Mouse (Mus musculus) midbrain, embryonic 11.5 days (tissue): Measurements from ENCODE around the gene Ltk. TPM values are rescaled to one million over a fixed set of nuclear protein-coding genes. Genes with fewer than 3 reads are reported as not detected.

Experiments
- ATAC-seq: fragments of 200-750 bp; cut with Nextera tagmentation; 2 replicates; pipeline ENCODE4 v1.8.0; 2017; ENCODE audit warnings: moderate TSS enrichment, moderate library complexity; ENCODE audit not compliant: low FRiP score
- DNase-seq: peaks from one replicate; pipeline ENCODE4 v3.0.0; 2015; ENCODE audit warnings: low spot score; ENCODE audit errors: missing footprints
- H3K27ac ChIP-seq: fragments of 300-500 bp; sonication (generic); 2 replicates; pipeline ENCODE4 v1.5.1; 2014; ENCODE audit warnings: low read depth, low read length
- H3K27me3 ChIP-seq: fragments of 300-500 bp; sonication (generic); 2 replicates; pipeline ENCODE4 v1.6.1; 2014; ENCODE audit warnings: mild to moderate bottlenecking, low read length, moderate library complexity, mixed read lengths; ENCODE audit not compliant: control insufficient read depth, insufficient read depth
- H3K36me3 ChIP-seq: fragments of 300-500 bp; sonication (generic); 2 replicates; pipeline ENCODE4 v1.6.1; 2014; ENCODE audit warnings: mild to moderate bottlenecking, low read length, moderate library complexity, mixed read lengths; ENCODE audit not compliant: control insufficient read depth, insufficient read depth
- H3K4me1 ChIP-seq: fragments of 300-500 bp; sonication (generic); 2 replicates; pipeline ENCODE4 v1.6.1; 2014; ENCODE audit warnings: low read length; ENCODE audit not compliant: control insufficient read depth, insufficient read depth
- H3K4me2 ChIP-seq: fragments of 300-500 bp; sonication (generic); 2 replicates; pipeline ENCODE4 v1.6.1; 2014; ENCODE audit warnings: mild to moderate bottlenecking, moderate library complexity
- H3K4me3 ChIP-seq: fragments of 300-500 bp; sonication (generic); 2 replicates; pipeline ENCODE4 v1.5.1; 2014; ENCODE audit warnings: low read depth, low read length
- H3K9ac ChIP-seq: fragments of 300-500 bp; sonication (generic); 2 replicates; pipeline ENCODE4 v1.6.1; 2014; ENCODE audit warnings: low read length
- H3K9me3 ChIP-seq: fragments of 300-500 bp; sonication (generic); 2 replicates; pipeline ENCODE4 v1.6.1; 2016; ENCODE audit warnings: low read length; ENCODE audit not compliant: control insufficient read depth
- WGBS: fragments of 180-500 bp; shearing (Covaris S2); extraction: QIAGEN DNeasy Blood & Tissue Kit; methylation state at CpG from one replicate; pipeline ENCODE4 v1.1.7; 2014; 5-methylcytosine and 5-hydroxymethylcytosine counted together
- polyA plus RNA-seq: library from polyadenylated mRNA; unstranded; fragments of >200 nt; fragmentation: Nextera tagmentation; extraction: Ambion mirVana; gene quantifications from 2 replicates; pipeline ENCODE4 v1.2.1, GENCODE M21; 2014

Ltk gene
- polyA plus RNA-seq, 1 experiment from 2014 or later, result 0.05 TPM

DNA sequence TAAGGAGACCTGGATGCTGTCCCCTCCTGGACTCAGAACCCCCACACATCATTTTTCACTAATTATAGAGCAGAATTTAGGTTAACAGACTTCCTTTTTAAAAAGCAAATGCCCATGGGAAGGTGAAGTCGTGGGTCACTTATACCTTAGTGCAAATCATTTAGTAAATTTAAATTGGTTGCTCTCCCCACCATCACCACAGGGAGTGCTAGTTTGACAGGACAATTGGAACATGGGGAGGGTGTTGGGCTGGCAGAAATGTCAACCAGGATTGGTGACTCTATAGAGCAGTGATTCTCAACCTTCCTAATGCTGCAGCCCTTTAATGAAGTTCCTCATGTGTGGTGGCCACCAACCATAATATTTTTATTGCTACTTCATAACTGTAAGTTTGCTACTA, 14.9 kb downstream of the Ltk start:
- DNase-seq (no peak), ATAC-seq (no peak)
- no peak overlapping the region for H3K27ac ChIP-seq
- H3K27me3 ChIP-seq, result peaks cover 39% of the 10 kb centered on the region
- H3K9ac ChIP-seq, result no peak overlapping the region
- no peaks in the 10 kb centered on the region for H3K36me3 ChIP-seq
- H3K4me1 ChIP-seq, result peaks cover 28% of the 10 kb centered on the region
- H3K4me2 ChIP-seq, result no peak overlapping the region
- 0% methylated on average over 1 of the region's 1 CpGs for WGBS
- no peak overlapping the region for H3K4me3 ChIP-seq
- H3K9me3 ChIP-seq, result no peaks in the 10 kb centered on the region

DNA sequence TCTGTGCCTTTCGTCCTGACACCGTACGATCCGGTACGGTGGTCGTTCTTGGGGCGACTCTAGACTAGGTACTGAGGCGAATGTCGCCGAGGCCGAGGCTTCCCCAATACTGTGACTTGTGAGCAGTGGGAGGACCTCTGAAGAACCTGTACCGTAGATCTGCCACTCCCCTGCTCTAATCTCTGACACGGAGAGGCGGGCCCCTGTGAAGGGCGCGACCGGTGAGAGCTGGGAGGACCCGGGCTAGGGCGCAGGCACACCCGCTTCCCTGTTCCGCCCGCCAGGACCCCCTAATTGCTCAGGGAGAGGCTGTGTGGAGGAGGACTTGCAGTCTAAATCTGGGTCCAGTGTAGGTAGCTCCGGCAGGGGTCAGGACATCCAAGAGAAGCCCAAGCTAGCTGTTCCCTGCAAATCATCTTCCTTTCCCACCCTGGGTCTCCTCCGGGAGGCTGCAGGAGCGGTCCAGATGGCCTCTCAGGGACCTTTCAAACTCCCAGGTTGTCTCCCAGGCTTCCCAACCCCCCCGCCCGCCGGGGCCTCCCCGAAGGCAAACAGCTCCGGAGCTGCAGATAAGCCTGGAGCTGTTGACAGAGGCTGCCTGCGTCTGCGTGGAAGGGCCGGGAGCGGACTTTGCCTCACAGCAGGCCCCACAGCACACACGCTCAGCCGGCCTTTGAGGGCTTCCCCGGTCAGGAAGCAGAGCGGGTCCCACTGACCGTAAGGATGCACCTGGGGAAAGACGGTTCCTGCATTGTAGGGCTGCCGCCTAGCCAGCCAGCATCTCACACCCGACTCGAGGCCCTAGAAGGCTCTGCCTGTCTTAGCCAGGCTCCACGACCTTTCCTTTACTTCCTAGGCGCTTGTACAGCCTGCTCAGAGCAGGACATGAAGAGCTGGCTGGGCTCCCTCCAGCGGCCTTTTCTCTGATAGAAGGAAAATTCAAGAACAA, 15.8 kb downstream of the Ltk start:
- DNase-seq (peak; percentile 92), ATAC-seq (no peak)
- peak overlapping the region; percentile 33 for H3K4me2 ChIP-seq
- H3K4me1 ChIP-seq, result peaks cover 28% of the 10 kb centered on the region
- 2% methylated on average over 44 of the region's 46 CpGs for WGBS
- H3K4me3 ChIP-seq, result peak overlapping the region; percentile 14
- no peaks in the 10 kb centered on the region for H3K9me3 ChIP-seq
- no peaks in the 10 kb centered on the region for H3K36me3 ChIP-seq
- 0 out of 2 replicates have a peak overlapping the region, but pooled peaks have one; percentile 9 for H3K9ac ChIP-seq
- peaks cover 37% of the 10 kb centered on the region for H3K27me3 ChIP-seq
- H3K27ac ChIP-seq, result no peak overlapping the region

DNA sequence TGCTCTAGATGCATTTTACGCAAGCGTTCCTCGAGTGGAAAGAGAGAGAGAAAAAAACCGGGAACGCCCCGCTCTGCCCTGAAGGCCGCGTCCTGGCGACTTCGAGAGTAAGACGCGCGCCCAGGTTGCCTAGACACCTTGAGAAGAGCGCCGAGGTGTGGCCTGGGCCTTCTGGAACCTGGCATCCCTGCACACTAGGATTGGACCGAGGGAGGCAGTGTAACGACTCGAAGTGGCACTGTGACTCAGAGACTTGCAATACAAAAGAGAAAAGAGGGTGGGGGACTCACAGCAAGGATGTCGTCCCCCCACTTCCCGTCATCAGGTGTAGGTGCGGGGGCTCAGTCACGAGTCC, 16.4 kb downstream of the Ltk start:
- ATAC-seq, result no peak
- Histone ChIP-seq H3K9me3 (no peaks in the 10 kb centered on the region), H3K36me3 (no peaks in the 10 kb centered on the region), H3K4me2 (peak overlapping the region; percentile 33; the same call in 1 of the 2 replicates), H3K27me3 (peaks cover 37% of the 10 kb centered on the region), H3K4me3 (peak overlapping the region; percentile 14), H3K9ac (no peak overlapping the region), H3K27ac (no peak overlapping the region), H3K4me1 (peaks cover 28% of the 10 kb centered on the region)
- 5% methylated on average over 22 of the region's 22 CpGs for WGBS
- peak; percentile 90 for DNase-seq

DNA sequence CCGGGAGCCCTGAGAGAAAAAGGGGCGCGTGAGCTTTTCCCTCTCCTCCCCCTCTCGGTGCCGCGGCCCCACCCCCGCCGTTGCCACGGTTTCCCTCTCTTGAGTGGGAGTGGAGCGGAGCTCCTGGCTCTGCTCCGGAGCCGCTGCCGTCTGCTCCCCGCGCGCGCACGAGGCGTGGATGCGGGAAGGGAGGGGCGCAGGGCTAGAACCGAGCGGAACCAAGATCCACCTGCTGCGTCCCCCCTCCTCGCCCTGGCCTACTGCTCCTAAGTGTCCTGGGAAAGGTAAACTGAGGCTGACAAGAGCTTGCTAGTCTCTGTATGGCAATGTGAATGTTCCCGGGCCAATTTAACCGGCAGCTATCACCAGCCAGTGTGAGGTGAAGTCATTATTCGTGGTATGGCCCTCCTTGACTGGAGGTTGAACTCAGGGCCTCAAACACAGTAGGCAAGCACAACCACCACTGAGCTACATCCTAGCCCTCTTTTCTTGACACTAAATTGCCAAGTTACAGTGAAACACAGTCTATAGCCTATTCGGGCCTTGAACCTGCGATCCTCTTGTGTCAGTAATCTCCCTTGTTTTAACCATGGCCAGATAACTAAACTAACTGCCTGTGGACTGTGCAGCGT, 16.9 kb downstream of the Ltk start:
- Histone ChIP-seq H3K9me3 (no peaks in the 10 kb centered on the region), H3K4me1 (peaks cover 28% of the 10 kb centered on the region), H3K9ac (no peak overlapping the region), H3K27ac (no peak overlapping the region), H3K36me3 (no peaks in the 10 kb centered on the region), H3K27me3 (peaks cover 37% of the 10 kb centered on the region), H3K4me3 (peak overlapping the region; percentile 67), H3K4me2 (peak overlapping the region; percentile 99)
- WGBS, result 8% methylated on average over 25 of the region's 31 CpGs
- DNase-seq (peak; percentile 90), ATAC-seq (no peak)

DNA sequence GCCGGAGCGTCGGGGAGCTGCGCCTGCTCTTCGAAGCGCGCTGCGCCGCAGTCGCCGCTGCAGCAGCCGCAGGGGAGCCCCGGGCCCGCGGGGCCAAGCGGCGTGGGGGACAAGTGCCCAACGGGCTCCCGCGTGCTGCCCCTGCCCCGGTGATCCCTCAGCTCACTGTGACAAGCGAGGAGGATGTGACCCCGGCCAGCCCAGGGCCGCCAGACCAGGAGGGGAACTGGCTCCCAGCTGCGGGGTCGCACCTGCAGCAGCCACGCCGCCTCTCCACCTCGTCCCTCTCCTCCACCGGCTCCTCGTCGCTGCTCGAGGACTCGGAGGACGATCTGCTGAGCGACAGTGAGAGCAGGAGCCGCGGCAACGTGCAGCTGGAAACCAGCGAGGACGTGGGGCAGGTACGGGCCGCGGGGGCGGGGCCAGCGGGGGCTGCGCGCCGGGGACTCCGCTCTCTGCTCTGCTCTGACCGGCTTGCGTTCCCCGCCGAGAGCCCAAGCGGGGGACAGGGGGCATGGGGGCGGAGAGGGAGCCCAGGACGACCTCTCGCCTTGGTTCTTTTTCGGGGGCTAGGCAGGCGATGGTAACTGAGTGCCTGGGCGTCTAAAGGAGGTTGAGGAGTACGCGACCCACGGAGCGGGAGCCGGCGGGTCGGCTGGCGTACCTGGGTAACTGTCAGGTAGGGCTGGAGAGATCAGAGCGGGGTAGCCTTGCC, 17.6 kb downstream of the Ltk start:
- Histone ChIP-seq H3K4me1 (peaks cover 28% of the 10 kb centered on the region), H3K4me2 (peak overlapping the region; percentile 99), H3K9me3 (no peaks in the 10 kb centered on the region), H3K27ac (no peak overlapping the region), H3K36me3 (no peaks in the 10 kb centered on the region), H3K4me3 (peak overlapping the region; percentile 67), H3K9ac (peak overlapping the region; percentile 61), H3K27me3 (peaks cover 37% of the 10 kb centered on the region)
- DNase-seq (peak; percentile 94), ATAC-seq (peak; percentile 41)
- under 1% methylated on average over 65 of the region's 70 CpGs for WGBS

DNA sequence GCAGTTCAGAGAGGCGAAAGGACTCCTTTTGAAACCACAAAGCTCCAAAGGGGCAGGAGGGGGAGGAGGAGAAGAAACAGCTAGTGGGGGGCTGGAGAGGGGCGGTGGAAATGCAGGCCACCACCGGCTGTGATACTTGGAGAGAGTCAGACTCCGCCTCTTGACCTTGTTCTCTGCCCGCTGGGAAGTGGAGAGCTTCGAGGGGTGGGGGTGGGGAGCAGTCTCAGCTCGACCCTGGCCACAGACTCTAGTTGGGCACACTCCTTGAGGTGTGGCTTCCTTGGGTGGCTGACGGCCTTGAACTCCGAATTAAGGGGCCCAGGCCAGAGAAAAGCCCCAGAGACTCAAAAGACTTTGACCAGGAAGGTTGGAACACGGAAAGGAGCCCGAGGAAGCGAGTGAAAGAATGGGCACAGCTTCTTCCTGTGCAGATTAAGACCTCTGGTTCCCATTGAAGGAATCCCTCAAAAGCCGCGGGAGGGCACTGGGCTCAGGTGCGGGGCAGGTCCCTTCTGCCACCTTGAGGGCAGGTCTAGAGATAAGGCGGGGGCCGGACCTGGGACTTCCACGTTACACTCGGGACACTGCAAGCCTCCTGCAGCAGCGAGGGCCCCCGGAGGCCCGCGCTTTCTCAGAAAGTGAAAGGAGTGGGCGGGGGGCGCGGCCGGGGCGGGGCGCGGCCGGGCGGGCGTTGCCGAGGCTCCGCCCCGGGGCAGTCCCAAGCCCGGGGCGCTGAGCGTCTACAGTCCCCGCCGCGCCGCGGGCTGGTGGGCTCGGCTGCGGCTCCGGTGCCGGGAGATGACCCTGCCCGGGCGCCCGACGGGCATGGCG, 18.4 kb downstream of the Ltk start, which contains the start of gene Itpka:
TSS of gene Itpka (plus strand) at position 757 of the 831 bp plus-strand sequence.
- no peaks in the 10 kb centered on the region for H3K9me3 ChIP-seq
- no peaks in the 10 kb centered on the region for H3K36me3 ChIP-seq
- WGBS, result under 1% methylated on average over 53 of the region's 53 CpGs
- H3K27ac ChIP-seq, result peak within 1 kb of the TSS; percentile 32
- ATAC-seq (peak; percentile 85), DNase-seq (peak; percentile 98)
- peak within 1 kb of the TSS; percentile 99 for H3K4me2 ChIP-seq
- peaks cover 37% of the 10 kb centered on the region for H3K27me3 ChIP-seq
- peaks cover 28% of the 10 kb centered on the region for H3K4me1 ChIP-seq
- H3K4me3 ChIP-seq, result peak within 1 kb of the TSS; percentile 67
- peak within 1 kb of the TSS; percentile 61 for H3K9ac ChIP-seq

DNA sequence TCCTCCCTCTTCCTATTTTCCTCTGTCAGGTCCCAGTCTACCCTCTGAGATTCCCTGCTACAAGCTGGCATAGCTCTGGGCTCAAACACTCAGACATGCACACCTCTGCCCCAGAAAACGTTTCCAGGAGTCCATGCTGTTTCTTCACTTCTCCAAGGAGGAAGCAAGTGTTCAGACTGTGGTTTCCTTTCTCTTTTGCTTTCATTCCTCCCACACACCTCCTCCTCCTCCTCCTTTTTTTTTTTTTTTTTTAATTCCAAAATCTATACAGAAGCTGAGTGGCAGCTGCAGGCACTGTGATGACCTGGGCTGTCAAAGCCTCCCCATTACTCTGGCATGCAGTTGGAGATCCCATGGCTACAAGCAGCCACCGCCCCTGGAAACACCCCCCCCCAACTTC, 19.7 kb downstream of the Ltk start:
- no peak for ATAC-seq
- H3K36me3 ChIP-seq, result no peaks in the 10 kb centered on the region
- H3K27me3 ChIP-seq, result peaks cover 33% of the 10 kb centered on the region
- H3K9me3 ChIP-seq, result no peaks in the 10 kb centered on the region
- H3K9ac ChIP-seq, result no peak overlapping the region
- H3K4me2 ChIP-seq, result no peak overlapping the region
- peaks cover 28% of the 10 kb centered on the region for H3K4me1 ChIP-seq
- 20% methylated on average over 2 of the region's 2 CpGs for WGBS
- no peak overlapping the region for H3K4me3 ChIP-seq
- DNase-seq, result no peak
- H3K27ac ChIP-seq, result no peak overlapping the region

DNA sequence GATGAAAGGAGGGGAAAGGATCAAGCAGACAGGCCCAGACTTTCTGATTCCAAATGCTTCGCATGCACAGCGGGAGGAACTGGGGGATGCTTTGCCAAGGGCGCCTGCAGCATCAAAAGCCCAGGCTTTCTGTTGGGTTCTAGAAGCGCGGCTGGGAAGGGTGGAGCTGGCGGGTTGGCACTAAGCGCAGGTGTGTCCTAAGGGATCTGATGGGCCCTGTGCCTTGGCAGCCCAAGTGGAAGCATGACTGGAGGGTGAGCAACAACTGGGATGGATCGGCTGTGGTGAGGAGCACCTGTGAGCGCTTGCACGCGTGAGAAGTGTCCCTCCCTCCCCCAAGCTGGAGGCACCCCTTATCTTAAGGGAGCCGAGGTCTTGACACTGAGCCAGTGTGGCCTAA, 23.1 kb downstream of the Ltk start:
- no peaks in the 10 kb centered on the region for H3K27me3 ChIP-seq
- no peak overlapping the region for H3K27ac ChIP-seq
- H3K4me2 ChIP-seq, result no peak overlapping the region
- DNase-seq (no peak), ATAC-seq (no peak)
- H3K9ac ChIP-seq, result no peak overlapping the region
- 30% methylated on average over 12 of the region's 12 CpGs for WGBS
- H3K4me1 ChIP-seq, result peaks cover 4% of the 10 kb centered on the region; the same call in 1 of the 2 replicates
- no peaks in the 10 kb centered on the region for H3K9me3 ChIP-seq
- H3K4me3 ChIP-seq, result no peak overlapping the region
- H3K36me3 ChIP-seq, result peaks cover 6% of the 10 kb centered on the region
